Mouse (Mus musculus): ENCODE measurements around the gene Slc9a7.

Slc9a7 gene

GRCm38 (mm10) chrX:20291282-20292039, at the start of gene Slc9a7:
TSS of gene Slc9a7 (minus strand) at chrX:20291807.
- DNase-seq, result peak; percentile 81

GRCm38 (mm10) chrX:20335722-20336121, 44.1 kb upstream of the Slc9a7 start:
- DNase-seq, result peak; percentile 77 to 82

GRCm38 (mm10) chrX:20332756-20333155, 41.1 kb upstream of the Slc9a7 start:
- no peak for DNase-seq

GRCm38 (mm10) chrX:20307215-20307614, 15.6 kb upstream of the Slc9a7 start:
- peak; percentile 44 to 60 for DNase-seq

GRCm38 (mm10) chrX:20305941-20306340, 14.3 kb upstream of the Slc9a7 start:
- no peak for DNase-seq

- DNase-seq, result no peak
Observed at GRCm38 (mm10) chrX:20303280-20303679, 11.7 kb upstream of the Slc9a7 start.

- DNase-seq, result no peak
Observed at GRCm38 (mm10) chrX:20292040-20292417, 422 bp upstream of the Slc9a7 start.

- peak; percentile 50 to 63 for DNase-seq
Observed at GRCm38 (mm10) chrX:20290715-20291114, 892 bp downstream of the Slc9a7 start.

- DNase-seq, result peak; percentile 35 to 46
Observed at GRCm38 (mm10) chrX:20288674-20289073, 2.9 kb downstream of the Slc9a7 start.

- DNase-seq, result no peak
Observed at GRCm38 (mm10) chrX:20286254-20286653, 5.4 kb downstream of the Slc9a7 start.

GRCm38 (mm10) chrX:20279424-20279823, 12.2 kb downstream of the Slc9a7 start:
- DNase-seq, result peak in 1 of 2 experiments; percentile 19

GRCm38 (mm10) chrX:20273854-20274253, 17.8 kb downstream of the Slc9a7 start:
- no peak for DNase-seq

- peak in 1 of 2 experiments; percentile 30 for DNase-seq
Observed at GRCm38 (mm10) chrX:20271980-20272379, 19.6 kb downstream of the Slc9a7 start.

GRCm38 (mm10) chrX:20269980-20270379, 21.6 kb downstream of the Slc9a7 start:
- no peak for DNase-seq

- DNase-seq, result no peak
Observed at GRCm38 (mm10) chrX:20264370-20264769, 27.2 kb downstream of the Slc9a7 start.

GRCm38 (mm10) chrX:20228102-20228501, 63.5 kb downstream of the Slc9a7 start:
- peak in 1 of 2 experiments; percentile 5 for DNase-seq

GRCm38 (mm10) chrX:20221486-20221885, 70.1 kb downstream of the Slc9a7 start:
- peak in 1 of 2 experiments; percentile 9 for DNase-seq

GRCm38 (mm10) chrX:20185616-20186015, 106.0 kb downstream of the Slc9a7 start:
- DNase-seq, result peak; percentile 38 to 53

- DNase-seq, result peak in 1 of 2 experiments; percentile 4
Observed at GRCm38 (mm10) chrX:20176792-20177191, 114.8 kb downstream of the Slc9a7 start.

GRCm38 (mm10) chrX:20168430-20168829, 123.2 kb downstream of the Slc9a7 start:
- no peak for DNase-seq

- DNase-seq, result no peak
Observed at GRCm38 (mm10) chrX:20164984-20165383, 126.6 kb downstream of the Slc9a7 start.

- peak; percentile 17 to 21 for DNase-seq
Observed at GRCm38 (mm10) chrX:20162322-20162711, 129.3 kb downstream of the Slc9a7 start.

- DNase-seq, result no peak
Observed at GRCm38 (mm10) chrX:20161687-20162321, 129.8 kb downstream of the Slc9a7 start.

- no peak for DNase-seq
Observed at GRCm38 (mm10) chrX:20160301-20160700, 131.3 kb downstream of the Slc9a7 start.
